Mouse (Mus musculus): ENCODE results near the gene BC034090. TPM values are rescaled to one million over a fixed set of nuclear protein-coding genes. Genes with fewer than 3 reads are reported as not detected.
A peak's percentile ranks its signal among the peaks of the same experiment; 100 is the strongest.

BC034090 gene
- polyA plus RNA-seq, 1 experiment from 2014 or later, result 5.6 TPM

DNA sequence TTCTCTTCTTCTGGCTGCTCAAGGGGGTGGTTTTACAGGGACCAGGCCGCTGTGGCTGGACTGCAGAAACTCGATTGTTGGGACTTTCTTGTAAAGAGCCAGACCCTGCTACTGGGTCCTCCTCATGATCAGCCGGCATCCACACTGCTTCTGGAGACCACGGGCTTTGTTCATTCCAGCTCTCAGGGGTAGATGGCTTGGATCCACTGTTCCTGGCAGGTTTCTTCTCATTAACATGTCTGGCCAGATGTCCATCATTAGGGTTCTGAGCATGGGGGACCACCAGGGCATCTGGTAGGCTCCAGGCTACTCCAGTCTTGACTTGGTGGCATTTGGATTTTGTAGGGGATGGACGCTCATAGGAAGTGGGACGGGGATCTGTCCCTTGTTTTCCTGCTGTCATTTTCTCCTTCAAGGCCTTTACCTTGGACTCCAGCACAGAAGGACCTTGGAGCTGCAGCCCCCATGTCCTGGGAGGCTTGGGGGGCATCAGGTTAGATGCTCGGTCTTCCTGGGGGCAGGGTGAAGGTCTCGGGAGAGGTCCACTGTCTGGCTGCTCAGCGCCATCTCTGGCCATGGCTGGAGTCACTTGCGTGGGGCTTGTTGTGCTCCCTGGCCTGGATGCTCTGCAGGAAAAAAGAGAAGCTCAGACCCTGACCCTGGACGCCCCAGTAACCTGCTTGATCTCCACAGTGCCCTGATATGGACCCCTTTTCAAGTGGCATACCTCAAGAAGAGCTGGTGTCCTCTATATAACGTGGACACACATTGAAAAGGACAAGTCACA lies 2.4 kb downstream of the BC034090 start:
- H3K27me3 ChIP-seq, result peaks cover 32% of the 10 kb centered on the region
- 77% methylated on average over 12 of the region's 12 CpGs for WGBS
- no peak for ATAC-seq (ENCODE audit: low FRiP score, low read depth)
- H3K4me2 ChIP-seq (replicated peaks), result no peak overlapping the region
- H3K9me3 ChIP-seq, result no peaks in the 10 kb centered on the region
- H3K4me1 ChIP-seq, result peaks cover 39% of the 10 kb centered on the region
- no peak overlapping the region for H3K9ac ChIP-seq (replicated peaks)
- H3K27ac ChIP-seq (replicated peaks), result no peak overlapping the region
- no peaks in the 10 kb centered on the region for H3K36me3 ChIP-seq
- no peak overlapping the region for H3K4me3 ChIP-seq

- H3K9ac ChIP-seq (replicated peaks), result no peak overlapping the region
- H3K27ac ChIP-seq (replicated peaks), result no peak overlapping the region
- WGBS, result 81% methylated on average over 6 of the region's 6 CpGs
- H3K9me3 ChIP-seq, result no peaks in the 10 kb centered on the region
- peaks cover 55% of the 10 kb centered on the region for H3K4me1 ChIP-seq
- no peaks in the 10 kb centered on the region for H3K36me3 ChIP-seq
- no peak for ATAC-seq (ENCODE audit: low FRiP score, low read depth)
- no peak overlapping the region for H3K4me2 ChIP-seq (replicated peaks)
- no peak overlapping the region for H3K4me3 ChIP-seq
- peaks cover 20% of the 10 kb centered on the region for H3K27me3 ChIP-seq
These were observed 4.1 kb downstream of the BC034090 start for GRCm38 (mm10) chr1:155239962-155240717.

GRCm38 (mm10) chr1:155239169-155239568 lies 5.1 kb downstream of the BC034090 start:
- H3K27me3 ChIP-seq, result peaks cover 10% of the 10 kb centered on the region
- WGBS, result 68% methylated on average over 4 of the region's 4 CpGs
- no peak overlapping the region for H3K9ac ChIP-seq (replicated peaks)
- no peak overlapping the region for H3K4me3 ChIP-seq
- peaks cover 56% of the 10 kb centered on the region for H3K4me1 ChIP-seq
- no peaks in the 10 kb centered on the region for H3K36me3 ChIP-seq
- H3K27ac ChIP-seq (replicated peaks), result peak overlapping the region; percentile 49; the same call in 1 of the 2 replicates
- no peaks in the 10 kb centered on the region for H3K9me3 ChIP-seq
- ATAC-seq (ENCODE audit: low FRiP score, low read depth), result no peak
- H3K4me2 ChIP-seq (replicated peaks), result no peak overlapping the region

DNA sequence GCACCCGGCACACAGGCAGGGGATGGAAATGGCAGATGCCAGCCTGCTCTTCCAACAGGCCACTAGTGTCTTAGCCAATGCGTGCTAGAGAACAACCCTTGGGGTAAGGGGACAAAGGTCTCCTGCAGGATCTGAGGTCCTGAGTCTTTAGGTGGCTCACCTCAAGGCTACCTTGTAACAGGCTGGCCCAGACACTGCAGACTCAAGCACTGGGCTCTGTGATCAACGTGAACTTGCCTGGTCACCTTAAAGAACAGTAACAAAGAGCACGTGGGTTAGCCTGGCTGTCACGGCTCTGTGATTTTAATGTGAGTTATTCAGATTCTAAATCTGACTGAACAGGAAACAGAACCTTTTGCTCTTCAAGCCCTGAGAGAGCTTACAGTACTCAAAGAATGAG lies 6.1 kb downstream of the BC034090 start:
- no peak overlapping the region for H3K9ac ChIP-seq (replicated peaks)
- H3K27me3 ChIP-seq, result peaks cover 6% of the 10 kb centered on the region; the same call in 1 of the 2 replicates
- H3K4me1 ChIP-seq, result peaks cover 62% of the 10 kb centered on the region
- WGBS, result 88% methylated on average over 5 of the region's 5 CpGs
- H3K4me2 ChIP-seq (replicated peaks), result no peak overlapping the region
- ATAC-seq (ENCODE audit: low FRiP score, low read depth), result no peak
- no peak overlapping the region for H3K4me3 ChIP-seq
- H3K36me3 ChIP-seq, result no peaks in the 10 kb centered on the region
- H3K27ac ChIP-seq (replicated peaks), result no peak overlapping the region
- no peaks in the 10 kb centered on the region for H3K9me3 ChIP-seq

DNA sequence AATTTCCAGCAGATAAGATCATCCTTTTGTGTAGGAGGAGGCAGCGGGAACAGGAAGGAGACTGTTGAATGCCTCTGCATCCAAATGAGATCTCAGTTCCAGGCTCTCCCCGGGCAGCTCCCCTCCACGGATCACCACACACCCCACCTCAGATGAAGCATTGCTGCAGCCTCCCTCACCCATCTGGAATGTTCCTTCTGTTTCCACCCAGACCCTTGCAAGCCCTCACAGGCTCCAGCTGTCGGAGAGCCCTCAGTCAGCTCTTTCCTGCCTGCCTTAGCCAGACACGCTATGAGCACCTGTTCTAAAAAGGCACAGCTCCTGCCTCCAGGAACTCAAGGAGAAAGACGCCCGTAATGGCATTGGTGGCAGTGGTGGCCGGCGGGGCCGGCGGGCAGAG lies 6.9 kb downstream of the BC034090 start:
- Histone ChIP-seq H3K27me3 (0 out of 2 replicates have a peak, but pooled peaks cover 4% of the 10 kb centered on the region), H3K9me3 (no peaks in the 10 kb centered on the region), H3K4me2 (replicated peaks) (no peak overlapping the region), H3K4me1 (peaks cover 69% of the 10 kb centered on the region), H3K36me3 (no peaks in the 10 kb centered on the region), H3K9ac (replicated peaks) (no peak overlapping the region), H3K27ac (replicated peaks) (peak overlapping the region; percentile 0; the same call in 1 of the 2 replicates), H3K4me3 (no peak overlapping the region)
- no peak for ATAC-seq (ENCODE audit: low FRiP score, low read depth)
- WGBS, result 72% methylated on average over 11 of the region's 11 CpGs

DNA sequence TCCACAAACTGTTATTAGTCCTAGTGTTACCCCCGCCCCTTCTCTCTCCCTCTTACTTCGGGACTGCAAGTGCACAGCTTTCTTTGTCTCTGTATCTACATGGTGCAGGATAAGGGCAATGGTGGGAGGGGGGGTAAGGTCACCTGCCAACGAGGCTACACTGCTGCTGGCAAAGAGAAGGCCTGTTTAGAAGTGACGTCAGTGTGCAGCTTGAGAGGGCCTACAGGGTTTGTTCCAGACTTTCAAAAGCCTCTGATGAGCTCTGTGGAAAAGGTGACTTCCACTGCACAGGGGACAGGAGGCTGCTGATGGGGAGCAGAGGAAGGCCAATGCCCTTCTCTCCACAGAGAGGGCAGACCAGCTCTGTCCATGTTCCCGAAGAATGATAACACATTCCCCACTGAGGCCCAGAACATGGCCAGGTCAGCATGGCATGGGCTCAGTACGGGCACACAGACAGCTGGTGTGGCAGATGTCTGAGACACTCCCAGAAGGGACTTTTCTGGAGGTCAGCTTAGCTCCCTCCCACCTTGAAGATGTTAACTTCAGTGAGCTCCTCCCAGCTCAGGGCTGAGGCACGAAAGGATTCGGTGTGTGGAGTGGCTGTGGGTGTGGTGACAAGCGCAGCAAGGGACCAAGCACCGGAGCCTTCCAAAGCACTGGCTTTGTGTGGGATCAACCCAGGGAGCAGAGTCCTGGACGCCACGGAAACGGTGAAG lies 7.8 kb downstream of the BC034090 start:
- WGBS, result 29% methylated on average over 13 of the region's 13 CpGs
- ATAC-seq (ENCODE audit: low FRiP score, low read depth), result no peak
- Histone ChIP-seq H3K27me3 (peaks cover 4% of the 10 kb centered on the region; the same call in 1 of the 2 replicates), H3K4me2 (replicated peaks) (no peak overlapping the region), H3K36me3 (no peaks in the 10 kb centered on the region), H3K9ac (replicated peaks) (no peak overlapping the region), H3K4me1 (peaks cover 73% of the 10 kb centered on the region), H3K27ac (replicated peaks) (0 out of 2 replicates have a peak overlapping the region, but pooled peaks have one; percentile 1), H3K4me3 (no peak overlapping the region), H3K9me3 (no peaks in the 10 kb centered on the region)

- Histone ChIP-seq H3K27ac (replicated peaks) (peak overlapping the region; percentile 89; the same call in 1 of the 2 replicates), H3K4me1 (peaks cover 78% of the 10 kb centered on the region), H3K9me3 (no peaks in the 10 kb centered on the region), H3K9ac (replicated peaks) (no peak overlapping the region), H3K27me3 (peaks cover 3% of the 10 kb centered on the region; the same call in 1 of the 2 replicates), H3K4me2 (replicated peaks) (no peak overlapping the region), H3K36me3 (no peaks in the 10 kb centered on the region), H3K4me3 (no peak overlapping the region)
- ATAC-seq (ENCODE audit: low FRiP score, low read depth), result no peak
- WGBS, result 31% methylated on average over 2 of the region's 2 CpGs
These were observed 8.6 kb downstream of the BC034090 start for GRCm38 (mm10) chr1:155235641-155236040.

- Histone ChIP-seq H3K4me2 (replicated peaks) (no peak overlapping the region), H3K27me3 (no peaks in the 10 kb centered on the region; the same call in 1 of the 2 replicates)
- ATAC-seq (ENCODE audit: low FRiP score, low read depth), result peak; percentile 23
These were observed 10.2 kb downstream of the BC034090 start for GRCm38 (mm10) chr1:155233931-155234607.

GRCm38 (mm10) chr1:155233378-155233777 lies 10.9 kb downstream of the BC034090 start:
- no peak overlapping the region; the same call in 1 of the 2 replicates for H3K9ac ChIP-seq (replicated peaks)
- WGBS, result 82% methylated on average over 9 of the region's 9 CpGs
- H3K27ac ChIP-seq (replicated peaks), result peak overlapping the region; percentile 89
- no peaks in the 10 kb centered on the region for H3K9me3 ChIP-seq
- H3K27me3 ChIP-seq, result no peaks in the 10 kb centered on the region; the same call in 1 of the 2 replicates
- H3K36me3 ChIP-seq, result no peaks in the 10 kb centered on the region
- H3K4me3 ChIP-seq, result no peak overlapping the region
- peaks cover 82% of the 10 kb centered on the region for H3K4me1 ChIP-seq
- H3K4me2 ChIP-seq (replicated peaks), result no peak overlapping the region
- no peak for ATAC-seq (ENCODE audit: low FRiP score, low read depth)

More at GRCm38 (mm10) chr1:155233931-155234607, 10.2 kb downstream of the BC034090 start:
- H3K9me3 ChIP-seq, result no peaks in the 10 kb centered on the region
- peaks cover 79% of the 10 kb centered on the region for H3K4me1 ChIP-seq
- H3K4me3 ChIP-seq, result no peak overlapping the region
- 15% methylated on average over 14 of the region's 14 CpGs for WGBS
- no peaks in the 10 kb centered on the region for H3K36me3 ChIP-seq
- H3K27ac ChIP-seq (replicated peaks), result peak overlapping the region; percentile 89
- H3K9ac ChIP-seq (replicated peaks), result no peak overlapping the region; the same call in 1 of the 2 replicates

DNA sequence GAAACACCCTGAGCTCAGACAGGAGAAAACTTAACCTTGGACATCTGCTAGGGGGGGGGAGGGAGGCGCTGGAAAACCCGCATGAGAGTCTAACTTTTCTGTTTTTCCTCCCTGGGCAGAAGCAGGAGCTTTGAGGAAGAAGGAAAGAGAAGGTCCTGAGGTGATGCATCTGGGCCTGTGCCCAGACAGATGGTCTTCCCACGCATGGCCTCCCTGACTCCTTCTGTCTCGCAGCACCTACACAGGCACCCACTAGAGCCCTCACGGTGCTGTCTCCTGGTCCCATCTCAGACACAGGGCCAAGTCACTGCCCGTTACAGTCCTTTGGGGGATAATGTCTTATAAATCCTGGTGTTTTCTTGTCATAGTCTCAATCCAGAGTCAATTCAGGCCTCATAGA lies 11.5 kb downstream of the BC034090 start:
- H3K4me3 ChIP-seq, result no peak overlapping the region
- peak overlapping the region; percentile 35 for H3K9ac ChIP-seq (replicated peaks)
- ATAC-seq (ENCODE audit: low FRiP score, low read depth), result no peak
- H3K9me3 ChIP-seq, result no peaks in the 10 kb centered on the region
- H3K36me3 ChIP-seq, result no peaks in the 10 kb centered on the region
- H3K27ac ChIP-seq (replicated peaks), result peak overlapping the region; percentile 89
- H3K4me2 ChIP-seq (replicated peaks), result no peak overlapping the region
- no peaks in the 10 kb centered on the region; the same call in 1 of the 2 replicates for H3K27me3 ChIP-seq
- H3K4me1 ChIP-seq, result peaks cover 83% of the 10 kb centered on the region
- 72% methylated on average over 6 of the region's 6 CpGs for WGBS

- Histone ChIP-seq H3K4me1 (peaks cover 80% of the 10 kb centered on the region), H3K9me3 (no peaks in the 10 kb centered on the region), H3K27ac (replicated peaks) (peak overlapping the region; percentile 89), H3K9ac (replicated peaks) (peak overlapping the region; percentile 35), H3K4me2 (replicated peaks) (no peak overlapping the region), H3K4me3 (no peak overlapping the region), H3K27me3 (no peaks in the 10 kb centered on the region; the same call in 1 of the 2 replicates), H3K36me3 (no peaks in the 10 kb centered on the region)
- no peak for ATAC-seq (ENCODE audit: low FRiP score, low read depth)
- WGBS, result 34% methylated on average over 12 of the region's 12 CpGs
These were observed 11.9 kb downstream of the BC034090 start for GRCm38 (mm10) chr1:155232385-155232784.
